Mouse (Mus musculus) midbrain, embryonic 13.5 days (tissue): ENCODE measurements around the gene S100a4. TPM values are rescaled to one million over a fixed set of nuclear protein-coding genes. Genes with fewer than 3 reads are reported as not detected.

Source experiments
- ATAC-seq: fragments of 200-750 bp; cut with Nextera tagmentation; 2 replicates; pipeline ENCODE4 v1.8.0; 2017; ENCODE audit warnings: mild to moderate bottlenecking, moderate TSS enrichment, moderate library complexity
- H3K27ac ChIP-seq: fragments of 300-500 bp; sonication (generic); 2 replicates; pipeline ENCODE4 v1.5.1; 2015; ENCODE audit warnings: inconsistent platforms, mild to moderate bottlenecking, moderate library complexity
- H3K27me3 ChIP-seq: fragments of 300-500 bp; sonication (generic); 2 replicates; pipeline ENCODE4 v1.6.1; 2015; ENCODE audit warnings: mild to moderate bottlenecking, inconsistent platforms
- H3K36me3 ChIP-seq: fragments of 300-500 bp; sonication (generic); 2 replicates; pipeline ENCODE4 v1.6.1; 2015; ENCODE audit warnings: mild to moderate bottlenecking, inconsistent platforms
- H3K4me1 ChIP-seq: fragments of 300-500 bp; sonication (generic); replicated peaks from 2 replicates; pipeline ENCODE4 v1.6.1; 2015; ENCODE audit warnings: inconsistent platforms
- H3K4me2 ChIP-seq: fragments of 300-500 bp; sonication (generic); replicated peaks from 2 replicates; pipeline ENCODE4 v1.6.1; 2015; ENCODE audit warnings: moderate library complexity, mild to moderate bottlenecking, inconsistent platforms
- H3K4me3 ChIP-seq: fragments of 300-500 bp; sonication (generic); replicated peaks from 2 replicates; pipeline ENCODE4 v1.5.1; 2015; ENCODE audit warnings: mild to moderate bottlenecking, inconsistent platforms
- H3K9ac ChIP-seq: fragments of 300-500 bp; sonication (generic); replicated peaks from 2 replicates; pipeline ENCODE4 v1.6.1; 2015; ENCODE audit warnings: mild to moderate bottlenecking, inconsistent platforms
- H3K9me3 ChIP-seq: fragments of 300-500 bp; sonication (generic); 2 replicates; pipeline ENCODE4 v1.6.1; 2016; ENCODE audit warnings: mild to moderate bottlenecking, inconsistent platforms
- WGBS: fragments of 180-500 bp; shearing (Covaris S2); methylation state at CpG from one replicate; pipeline ENCODE4 v1.1.7; 2015; 5-methylcytosine and 5-hydroxymethylcytosine counted together
- polyA plus RNA-seq: library from polyadenylated mRNA; unstranded; fragments of >200 nt; fragmentation: Nextera tagmentation; extraction: Ambion mirVana; gene quantifications from 2 replicates; pipeline ENCODE4 v1.2.1, GENCODE M21; 2015

S100a4 gene
- polyA plus RNA-seq, 1 experiment from 2014 or later = 0.83 TPM

- H3K27ac ChIP-seq = no peak overlapping the region
- no peak for ATAC-seq
- no peak overlapping the region for H3K9ac ChIP-seq
- no peak overlapping the region for H3K4me3 ChIP-seq
- no peaks in the 10 kb centered on the region for H3K9me3 ChIP-seq
- no peaks in the 10 kb centered on the region for H3K36me3 ChIP-seq
- WGBS = 74% methylated on average over 7 of the region's 7 CpGs
- peak overlapping the region; percentile 65 for H3K4me2 ChIP-seq
- peaks cover 10% of the 10 kb centered on the region for H3K27me3 ChIP-seq
- H3K4me1 ChIP-seq = peaks cover 7% of the 10 kb centered on the region
Measured at GRCm38 (mm10) chr3:90613461-90614147, 10.0 kb downstream of the S100a4 start.

- no peaks in the 10 kb centered on the region for H3K9me3 ChIP-seq
- no peak overlapping the region for H3K4me2 ChIP-seq
- H3K27ac ChIP-seq = no peak overlapping the region
- H3K27me3 ChIP-seq = peaks cover 10% of the 10 kb centered on the region
- H3K4me1 ChIP-seq = peaks cover 7% of the 10 kb centered on the region
- no peaks in the 10 kb centered on the region for H3K36me3 ChIP-seq
- 81% methylated on average over 6 of the region's 6 CpGs for WGBS
- no peak overlapping the region for H3K4me3 ChIP-seq
- no peak for ATAC-seq
- H3K9ac ChIP-seq = no peak overlapping the region
Measured at GRCm38 (mm10) chr3:90614148-90614530, 10.6 kb downstream of the S100a4 start.

- no peak overlapping the region for H3K4me3 ChIP-seq
- no peak overlapping the region for H3K4me2 ChIP-seq
- H3K36me3 ChIP-seq = no peaks in the 10 kb centered on the region
- H3K9me3 ChIP-seq = no peaks in the 10 kb centered on the region
- H3K9ac ChIP-seq = no peak overlapping the region
- ATAC-seq = no peak
- H3K27me3 ChIP-seq = peaks cover 10% of the 10 kb centered on the region
- WGBS = 87% methylated on average over 11 of the region's 11 CpGs
- peaks cover 7% of the 10 kb centered on the region for H3K4me1 ChIP-seq
- H3K27ac ChIP-seq = no peak overlapping the region
Measured at GRCm38 (mm10) chr3:90614611-90615251, 11.2 kb downstream of the S100a4 start.

- H3K27ac ChIP-seq = no peak overlapping the region
- H3K9ac ChIP-seq = no peak overlapping the region
- no peaks in the 10 kb centered on the region for H3K9me3 ChIP-seq
- H3K4me3 ChIP-seq = no peak overlapping the region
- ATAC-seq = peak; percentile 53
- 10% methylated on average over 7 of the region's 7 CpGs for WGBS
- H3K4me1 ChIP-seq = peaks cover 7% of the 10 kb centered on the region
- H3K27me3 ChIP-seq = peaks cover 10% of the 10 kb centered on the region
- no peak overlapping the region for H3K4me2 ChIP-seq
- H3K36me3 ChIP-seq = no peaks in the 10 kb centered on the region
Measured at GRCm38 (mm10) chr3:90615415-90615814, 11.8 kb downstream of the S100a4 start.

GRCm38 (mm10) chr3:90615911-90616310 lies 12.3 kb downstream of the S100a4 start:
- Histone ChIP-seq H3K36me3 (no peaks in the 10 kb centered on the region), H3K9ac (no peak overlapping the region), H3K27ac (no peak overlapping the region), H3K4me1 (peaks cover 7% of the 10 kb centered on the region), H3K4me2 (no peak overlapping the region), H3K9me3 (no peaks in the 10 kb centered on the region), H3K27me3 (peaks cover 10% of the 10 kb centered on the region), H3K4me3 (no peak overlapping the region)
- no peak for ATAC-seq
- 83% methylated on average over 1 of the region's 1 CpGs for WGBS

GRCm38 (mm10) chr3:90617586-90617985 lies 14.0 kb downstream of the S100a4 start:
- Histone ChIP-seq H3K27ac (no peak overlapping the region), H3K36me3 (no peaks in the 10 kb centered on the region), H3K9ac (no peak overlapping the region), H3K4me3 (no peak overlapping the region), H3K4me2 (no peak overlapping the region), H3K4me1 (peaks cover 7% of the 10 kb centered on the region), H3K9me3 (no peaks in the 10 kb centered on the region), H3K27me3 (peaks cover 10% of the 10 kb centered on the region)
- WGBS = 11% methylated on average over 1 of the region's 1 CpGs
- no peak for ATAC-seq

GRCm38 (mm10) chr3:90621552-90621951 lies 18.0 kb downstream of the S100a4 start:
- Histone ChIP-seq H3K36me3 (no peaks in the 10 kb centered on the region), H3K27me3 (no peaks in the 10 kb centered on the region), H3K9ac (no peak overlapping the region), H3K27ac (no peak overlapping the region), H3K4me2 (no peak overlapping the region), H3K4me1 (peaks cover 19% of the 10 kb centered on the region), H3K4me3 (no peak overlapping the region), H3K9me3 (no peaks in the 10 kb centered on the region)
- WGBS = 65% methylated on average over 7 of the region's 7 CpGs
- ATAC-seq = no peak

GRCm38 (mm10) chr3:90623435-90624071 lies 20.0 kb downstream of the S100a4 start:
- peaks cover 19% of the 10 kb centered on the region for H3K4me1 ChIP-seq
- H3K27ac ChIP-seq = peak overlapping the region; percentile 67; the same call in 1 of the 2 replicates
- 8% methylated on average over 2 of the region's 2 CpGs for WGBS
- no peaks in the 10 kb centered on the region for H3K9me3 ChIP-seq
- ATAC-seq = peak; percentile 72
- no peaks in the 10 kb centered on the region for H3K27me3 ChIP-seq
- no peak overlapping the region for H3K4me3 ChIP-seq
- no peak overlapping the region for H3K4me2 ChIP-seq
- H3K9ac ChIP-seq = no peak overlapping the region
- no peaks in the 10 kb centered on the region for H3K36me3 ChIP-seq

GRCm38 (mm10) chr3:90625496-90625895 lies 21.9 kb downstream of the S100a4 start:
- Histone ChIP-seq H3K4me3 (no peak overlapping the region), H3K9ac (no peak overlapping the region), H3K4me2 (no peak overlapping the region), H3K4me1 (peaks cover 19% of the 10 kb centered on the region), H3K27ac (no peak overlapping the region), H3K27me3 (no peaks in the 10 kb centered on the region), H3K36me3 (no peaks in the 10 kb centered on the region), H3K9me3 (no peaks in the 10 kb centered on the region)
- no peak for ATAC-seq
- WGBS = 73% methylated on average over 5 of the region's 5 CpGs

GRCm38 (mm10) chr3:90626266-90627021 lies 22.9 kb downstream of the S100a4 start:
- H3K27me3 ChIP-seq = no peaks in the 10 kb centered on the region
- WGBS = 78% methylated on average over 9 of the region's 9 CpGs
- no peaks in the 10 kb centered on the region for H3K36me3 ChIP-seq
- no peaks in the 10 kb centered on the region for H3K9me3 ChIP-seq
- no peak for ATAC-seq
- no peak overlapping the region for H3K27ac ChIP-seq
- no peak overlapping the region for H3K4me3 ChIP-seq
- no peak overlapping the region for H3K9ac ChIP-seq
- no peak overlapping the region for H3K4me2 ChIP-seq
- peaks cover 19% of the 10 kb centered on the region for H3K4me1 ChIP-seq

- ATAC-seq = no peak
- no peak overlapping the region for H3K4me2 ChIP-seq
- no peak overlapping the region for H3K4me3 ChIP-seq
- H3K4me1 ChIP-seq = peaks cover 19% of the 10 kb centered on the region
- WGBS = 94% methylated on average over 5 of the region's 5 CpGs
- H3K36me3 ChIP-seq = no peaks in the 10 kb centered on the region
- H3K9ac ChIP-seq = no peak overlapping the region
- H3K27me3 ChIP-seq = no peaks in the 10 kb centered on the region
- H3K27ac ChIP-seq = no peak overlapping the region
- H3K9me3 ChIP-seq = no peaks in the 10 kb centered on the region
Measured at GRCm38 (mm10) chr3:90627366-90627765, 23.8 kb downstream of the S100a4 start.

GRCm38 (mm10) chr3:90627807-90628206 lies 24.2 kb downstream of the S100a4 start:
- Histone ChIP-seq H3K36me3 (no peaks in the 10 kb centered on the region), H3K27me3 (no peaks in the 10 kb centered on the region), H3K4me1 (peaks cover 17% of the 10 kb centered on the region), H3K9ac (no peak overlapping the region), H3K4me2 (no peak overlapping the region), H3K4me3 (no peak overlapping the region), H3K9me3 (no peaks in the 10 kb centered on the region), H3K27ac (no peak overlapping the region)
- 63% methylated on average over 4 of the region's 4 CpGs for WGBS
- no peak for ATAC-seq
